8 mouse cellular contexts compared by ENCODE assay signal in the genomic region with DNA sequence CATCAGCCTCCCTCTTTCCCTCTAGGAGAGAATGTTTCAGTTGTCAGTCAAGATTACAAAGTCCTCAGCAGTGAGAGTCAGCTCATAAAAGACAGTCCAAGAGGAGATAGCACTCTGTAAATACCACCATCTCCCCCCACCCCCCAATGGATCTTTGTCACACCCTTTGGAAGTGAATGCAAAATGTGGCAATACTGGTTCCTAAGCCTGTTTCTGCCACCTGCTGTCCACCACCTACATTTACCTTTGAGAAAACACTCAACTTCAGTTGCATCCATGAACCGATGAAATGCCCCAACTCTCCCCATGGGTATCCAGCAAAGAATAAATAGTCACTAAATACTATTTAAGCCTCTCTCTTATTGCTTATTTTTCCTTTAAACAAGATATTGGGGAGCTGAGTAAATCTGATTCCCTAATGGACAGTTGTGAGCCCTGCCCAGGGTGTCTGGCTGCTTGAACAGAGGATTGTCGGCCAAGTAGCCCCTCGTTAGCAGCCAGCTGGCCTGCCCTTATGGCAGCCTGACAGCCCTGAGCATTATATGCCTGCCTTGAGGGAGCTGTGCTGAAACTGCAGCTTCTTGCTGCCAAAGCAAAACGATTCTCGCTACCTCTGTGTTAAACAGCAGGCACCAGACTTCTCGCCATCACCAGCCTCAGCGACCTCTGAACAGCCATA.
DNase-seq lines count a peak whose midpoint lies in the region; ATAC-seq lines count a peak whose summit lies in the region.

No protein-coding gene starts in this region.

- no peaks in the 10 kb centered on the region for H3K4me1 ChIP-seq in heart, embryonic 15.5 days (replicated peaks)
- H3K4me1 ChIP-seq in limb, embryonic 12.5 days (replicated peaks) = peaks cover 7% of the 10 kb centered on the region; the same call in 1 of the 2 replicates

- no peak overlapping the region for H3K27ac ChIP-seq in heart, embryonic 15.5 days
- no peak overlapping the region for H3K27ac ChIP-seq in limb, embryonic 12.5 days

- H3K27me3 ChIP-seq in heart, embryonic 15.5 days = no peaks in the 10 kb centered on the region
- H3K27me3 ChIP-seq in limb, embryonic 12.5 days = no peaks in the 10 kb centered on the region

- no peaks in the 10 kb centered on the region for H3K36me3 ChIP-seq in heart, embryonic 15.5 days
- no peaks in the 10 kb centered on the region for H3K36me3 ChIP-seq in limb, embryonic 12.5 days

- ATAC-seq in heart, embryonic 15.5 days (replicated peaks; ENCODE audit: insufficient number of reproducible peaks, insufficient read depth, low FRiP score, low read depth) = no peak
- no peak; the same call in 1 of the 2 replicates for ATAC-seq in limb, embryonic 12.5 days (ENCODE audit: insufficient number of reproducible peaks, insufficient read depth, low FRiP score, low TSS enrichment, low read depth)

- H3K9ac ChIP-seq in heart, embryonic 15.5 days = no peak overlapping the region
- no peak overlapping the region for H3K9ac ChIP-seq in limb, embryonic 12.5 days (replicated peaks)

- H3K4me2 ChIP-seq in heart, embryonic 15.5 days = peak overlapping the region; percentile 25; the same call in 1 of the 2 replicates
- peak overlapping the region; percentile 53 for H3K4me2 ChIP-seq in limb, embryonic 12.5 days

- DNase-seq in heart, adult 8-10 months (ENCODE audit: low spot score) = no peak
- DNase-seq in urinary bladder, postnatal 25 days (ENCODE audit: low spot score) = peak; percentile 3
- DNase-seq in urinary bladder, adult 18-20 months (ENCODE audit: low spot score in 2 of 2) = no peak
- DNase-seq in right cerebral cortex, postnatal 14 days = no peak
- no peak for DNase-seq in testis, postnatal 14 days (ENCODE audit: low spot score)
- DNase-seq in thymus, postnatal 4 days = no peak

- H3K9me3 ChIP-seq in heart, embryonic 15.5 days (replicated peaks) = no peaks in the 10 kb centered on the region
- H3K9me3 ChIP-seq in limb, embryonic 12.5 days = no peaks in the 10 kb centered on the region

- WGBS in heart, embryonic 15.5 days = 83% methylated on average over 7 of the region's 7 CpGs
- WGBS in limb, embryonic 12.5 days = 48% methylated on average over 7 of the region's 7 CpGs

- H3K4me3 ChIP-seq in heart, embryonic 15.5 days = no peak overlapping the region
- peak overlapping the region; percentile 26; the same call in 1 of the 2 replicates for H3K4me3 ChIP-seq in limb, embryonic 12.5 days (replicated peaks)
